Mouse (Mus musculus): Measurements from ENCODE around the gene Uhmk1.
"Not testable (repeated sequence)": the region's sequence is repeated elsewhere in the genome, so short reads cannot be mapped to it uniquely, and the experiment has no call there.

The Uhmk1 gene

DNA sequence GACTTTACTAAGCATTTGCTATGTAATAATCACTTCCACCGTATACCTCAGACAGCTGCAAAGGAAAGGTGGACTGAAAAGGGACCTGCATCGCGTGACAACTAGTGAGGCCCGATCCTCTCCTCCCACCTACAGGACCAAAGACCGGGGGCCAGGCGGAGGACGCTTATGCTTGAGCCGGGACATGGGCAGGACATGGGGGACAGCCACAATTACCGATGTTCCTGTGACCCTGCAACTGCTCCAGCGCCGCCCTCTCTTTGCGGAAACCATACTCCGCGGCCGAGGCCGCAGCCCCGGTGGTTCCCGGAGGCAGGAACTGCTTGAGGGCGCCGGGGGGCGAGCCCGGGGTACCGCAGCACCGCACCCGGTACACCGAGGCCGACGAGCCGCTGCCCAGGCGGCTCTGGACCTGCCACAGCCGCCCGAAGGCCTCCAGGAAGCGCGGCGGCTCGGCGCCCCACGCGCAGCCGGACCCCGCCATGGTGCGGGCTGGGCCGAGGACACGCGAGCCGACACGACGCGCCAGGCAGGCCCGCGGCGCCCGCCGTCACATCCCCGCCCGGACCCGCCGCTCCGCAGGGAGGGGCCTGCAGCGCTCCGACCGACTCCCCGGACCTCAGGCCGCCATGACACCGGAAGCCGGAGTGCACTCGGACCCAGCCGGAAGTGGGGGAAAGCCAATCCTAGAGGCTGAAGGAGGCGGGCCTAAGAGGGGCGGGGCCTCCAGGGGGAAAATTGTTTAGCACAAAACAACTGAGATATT, at the start of gene Uhmk1:
Gene Uhmk1 (minus strand): TSS at position 641 of the 766 bp plus-strand sequence.
- in situ Hi-C loops (cut with MboI; ENCODE audit: low pct_unique_long_range_greater_than_20kb in 1 of 2, low sequenced_read_pairs in 2 of 2, unreplicated experiment in 1 of 2) = loop anchor here in 1 of 2 experiments (25.0 kb wide), 1 partner anchor 397 kb away; no protein-coding TSS in a partner anchor

DNA sequence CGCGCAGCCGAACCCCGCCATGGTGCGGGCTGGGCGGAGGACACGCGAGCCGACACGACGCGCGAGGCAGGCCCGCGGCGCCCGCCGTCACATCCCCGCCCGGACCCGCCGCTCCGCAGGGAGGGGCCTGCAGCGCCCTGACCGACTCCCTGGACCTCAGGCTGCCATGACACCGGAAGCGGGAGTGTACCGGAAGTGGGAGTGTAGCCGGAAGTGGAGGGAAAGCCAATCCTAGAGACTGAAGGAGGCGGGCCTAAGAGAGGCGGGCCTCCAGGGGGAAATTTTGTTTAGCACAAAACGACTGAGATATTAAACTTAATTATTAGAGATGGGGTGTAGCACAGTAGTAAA, 40.3 kb upstream of the Uhmk1 start:
- in situ Hi-C loops (cut with MboI; ENCODE audit: low pct_unique_long_range_greater_than_20kb in 1 of 2, low sequenced_read_pairs in 2 of 2, unreplicated experiment in 1 of 2) = no loop called here

GRCm38 (mm10) chr1:170254893-170255559, 39.8 kb upstream of the Uhmk1 start:
- in situ Hi-C loops (cut with MboI; ENCODE audit: low pct_unique_long_range_greater_than_20kb in 1 of 2, low sequenced_read_pairs in 2 of 2, unreplicated experiment in 1 of 2) = no loop called here

- in situ Hi-C loops (cut with MboI; ENCODE audit: low pct_unique_long_range_greater_than_20kb in 1 of 2, low sequenced_read_pairs in 2 of 2, unreplicated experiment in 1 of 2) = no loop called here
These were observed 29.8 kb upstream of the Uhmk1 start for GRCm38 (mm10) chr1:170245016-170245415.

DNA sequence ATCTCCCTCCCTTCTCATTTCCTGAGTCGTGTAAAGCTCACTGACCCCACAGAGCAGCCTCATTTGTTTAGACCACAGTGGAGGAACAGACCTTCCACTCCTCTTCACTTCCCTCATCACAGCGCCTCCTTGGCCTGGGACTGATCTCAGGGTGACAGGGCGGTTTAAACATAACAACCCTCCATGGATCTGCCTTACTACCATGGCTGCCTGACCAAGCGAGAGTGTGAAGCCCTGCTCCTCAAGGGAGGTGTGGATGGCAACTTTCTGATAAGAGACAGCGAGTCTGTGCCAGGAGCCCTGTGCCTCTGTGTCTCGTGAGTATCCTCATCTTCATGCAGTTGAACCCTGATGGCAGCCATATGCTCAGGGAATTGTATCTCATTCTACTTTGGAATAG, 17.5 kb upstream of the Uhmk1 start, which contains the start of gene Sh2d1b2:
Gene Sh2d1b2 (plus strand): TSS at position 62 of the 400 bp plus-strand sequence.
- in situ Hi-C loops (cut with MboI; ENCODE audit: low pct_unique_long_range_greater_than_20kb in 1 of 2, low sequenced_read_pairs in 2 of 2, unreplicated experiment in 1 of 2) = not testable (repeated sequence)

- in situ Hi-C loops (cut with MboI; ENCODE audit: low pct_unique_long_range_greater_than_20kb in 1 of 2, low sequenced_read_pairs in 2 of 2, unreplicated experiment in 1 of 2) = loop anchor here (10.0 to 25.0 kb wide), 2 partner anchors 382 to 389 kb away; no protein-coding TSS in a partner anchor
These were observed 8.1 kb upstream of the Uhmk1 start for GRCm38 (mm10) chr1:170223276-170223675.

DNA sequence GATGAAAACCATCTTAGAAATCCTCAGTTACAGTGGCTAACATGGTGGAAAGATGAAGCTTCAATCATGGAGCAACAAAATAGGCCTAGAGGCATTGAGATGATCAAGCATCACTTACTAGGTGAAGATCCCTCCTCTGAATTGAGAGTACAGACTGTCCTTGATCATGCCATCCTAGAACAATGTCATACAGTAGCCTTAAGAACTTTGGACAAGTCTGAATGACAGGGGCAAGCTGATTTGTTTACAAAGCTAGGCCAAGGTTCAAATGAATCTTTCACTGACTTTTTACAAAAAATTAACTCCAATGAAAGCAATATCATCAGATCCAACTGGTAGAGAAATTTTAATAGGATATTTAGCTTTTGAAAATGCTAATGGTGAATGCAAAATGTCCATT, 5.2 kb upstream of the Uhmk1 start:
- in situ Hi-C loops (cut with MboI; ENCODE audit: low pct_unique_long_range_greater_than_20kb in 1 of 2, low sequenced_read_pairs in 2 of 2, unreplicated experiment in 1 of 2) = loop anchor here (10.0 to 25.0 kb wide), 2 partner anchors 384 to 392 kb away; no protein-coding TSS in a partner anchor

DNA sequence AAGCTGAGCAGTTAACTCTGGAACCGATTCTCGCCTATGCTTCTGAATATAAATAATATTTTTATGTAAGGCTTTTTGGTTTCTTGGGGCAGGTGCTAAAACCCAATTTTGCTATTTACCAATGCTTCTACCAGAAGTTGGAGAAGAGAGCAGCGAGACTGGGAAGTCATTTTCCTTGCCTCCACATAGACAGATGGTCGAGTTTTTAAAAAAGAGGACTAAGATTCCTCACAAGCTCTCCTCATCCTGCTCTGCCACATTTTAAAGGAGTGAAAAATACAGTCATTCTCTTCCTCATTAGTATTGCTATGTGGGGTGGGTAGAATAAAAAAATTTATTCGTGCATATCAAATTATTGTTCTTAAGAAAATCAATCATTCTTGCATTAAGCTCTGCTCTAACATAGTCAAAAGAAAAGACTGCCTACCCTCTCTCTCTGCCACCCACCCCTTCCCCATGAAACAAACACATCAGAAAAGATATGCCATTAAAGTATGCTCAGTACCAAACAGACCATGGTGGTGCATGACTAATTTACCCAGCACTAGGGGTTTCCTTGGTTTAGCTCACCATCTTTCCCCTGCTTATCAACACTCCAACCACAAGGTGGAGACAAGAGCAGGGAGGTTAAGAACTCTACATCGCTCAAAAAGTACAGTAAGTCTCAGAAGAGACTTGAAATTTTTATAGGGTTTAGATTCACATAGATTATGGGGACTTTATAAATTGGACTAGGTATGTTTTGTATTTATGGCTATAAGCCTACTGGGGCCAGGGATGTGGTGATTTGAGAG, 3.1 kb upstream of the Uhmk1 start:
- in situ Hi-C loops (cut with MboI; ENCODE audit: low pct_unique_long_range_greater_than_20kb in 1 of 2, low sequenced_read_pairs in 2 of 2, unreplicated experiment in 1 of 2) = loop anchor here in 1 of 2 experiments (25.0 kb wide), 1 partner anchor 394 kb away; no protein-coding TSS in a partner anchor

- in situ Hi-C loops (cut with MboI; ENCODE audit: low pct_unique_long_range_greater_than_20kb in 1 of 2, low sequenced_read_pairs in 2 of 2, unreplicated experiment in 1 of 2) = loop anchor here in 1 of 2 experiments (25.0 kb wide), 1 partner anchor 397 kb away; no protein-coding TSS in a partner anchor
These were observed 393 bp upstream of the Uhmk1 start for GRCm38 (mm10) chr1:170215590-170215989.

DNA sequence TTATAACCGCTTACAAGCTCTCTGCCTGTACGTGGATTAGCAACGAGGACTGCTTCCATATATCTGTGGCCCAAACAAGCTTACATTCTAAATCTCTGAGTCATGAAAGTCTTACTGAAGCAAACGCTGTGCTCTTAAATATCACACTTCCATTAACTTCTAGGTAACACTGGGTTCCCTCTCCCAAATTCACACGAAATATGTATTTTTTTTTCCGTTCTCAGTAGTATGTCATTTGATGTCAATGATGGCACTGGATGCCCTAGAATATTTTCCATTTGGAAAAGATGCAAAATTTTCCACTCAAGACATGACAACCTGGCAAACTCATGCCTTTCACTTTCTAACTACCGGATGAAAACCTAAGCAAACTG, 827 bp downstream of the Uhmk1 start:
- in situ Hi-C loops (cut with MboI; ENCODE audit: low pct_unique_long_range_greater_than_20kb in 1 of 2, low sequenced_read_pairs in 2 of 2, unreplicated experiment in 1 of 2) = loop anchor here in 1 of 2 experiments (25.0 kb wide), 1 partner anchor 398 kb away; no protein-coding TSS in a partner anchor

- in situ Hi-C loops (cut with MboI; ENCODE audit: low pct_unique_long_range_greater_than_20kb in 1 of 2, low sequenced_read_pairs in 2 of 2, unreplicated experiment in 1 of 2) = loop anchor here in 1 of 2 experiments (25.0 kb wide), 1 partner anchor 399 kb away; no protein-coding TSS in a partner anchor
These were observed 1.9 kb downstream of the Uhmk1 start for GRCm38 (mm10) chr1:170213181-170213879.

- in situ Hi-C loops (cut with MboI; ENCODE audit: low pct_unique_long_range_greater_than_20kb in 1 of 2, low sequenced_read_pairs in 2 of 2, unreplicated experiment in 1 of 2) = loop anchor here in 1 of 2 experiments (25.0 kb wide), 1 partner anchor 406 kb away; no protein-coding TSS in a partner anchor
These were observed 8.8 kb downstream of the Uhmk1 start for GRCm38 (mm10) chr1:170206395-170206794.

- in situ Hi-C loops (cut with MboI; ENCODE audit: low pct_unique_long_range_greater_than_20kb in 1 of 2, low sequenced_read_pairs in 2 of 2, unreplicated experiment in 1 of 2) = loop anchor here in 1 of 2 experiments (25.0 kb wide), 1 partner anchor 412 kb away; no protein-coding TSS in a partner anchor
These were observed 14.8 kb downstream of the Uhmk1 start for GRCm38 (mm10) chr1:170200379-170200778.

DNA sequence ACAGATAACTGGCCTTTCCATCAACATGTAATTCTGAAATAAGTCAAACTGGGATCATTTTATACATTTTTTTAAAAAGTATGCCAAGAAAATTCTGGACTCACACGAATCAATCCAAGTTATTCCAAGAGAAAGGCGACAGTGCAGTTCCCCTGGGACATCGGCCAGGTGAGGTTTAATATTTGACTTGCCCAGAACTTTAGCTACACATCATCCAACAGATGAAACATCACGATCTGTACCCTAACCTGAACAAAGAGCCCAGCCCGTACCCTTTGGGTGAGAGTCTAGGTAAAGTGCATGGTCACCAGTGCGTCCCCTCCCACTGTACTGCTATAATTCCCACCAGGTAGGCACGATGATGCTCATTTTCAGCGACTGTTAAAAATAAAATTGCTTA, 19.0 kb downstream of the Uhmk1 start:
- in situ Hi-C loops (cut with MboI; ENCODE audit: low pct_unique_long_range_greater_than_20kb in 1 of 2, low sequenced_read_pairs in 2 of 2, unreplicated experiment in 1 of 2) = no loop called here

DNA sequence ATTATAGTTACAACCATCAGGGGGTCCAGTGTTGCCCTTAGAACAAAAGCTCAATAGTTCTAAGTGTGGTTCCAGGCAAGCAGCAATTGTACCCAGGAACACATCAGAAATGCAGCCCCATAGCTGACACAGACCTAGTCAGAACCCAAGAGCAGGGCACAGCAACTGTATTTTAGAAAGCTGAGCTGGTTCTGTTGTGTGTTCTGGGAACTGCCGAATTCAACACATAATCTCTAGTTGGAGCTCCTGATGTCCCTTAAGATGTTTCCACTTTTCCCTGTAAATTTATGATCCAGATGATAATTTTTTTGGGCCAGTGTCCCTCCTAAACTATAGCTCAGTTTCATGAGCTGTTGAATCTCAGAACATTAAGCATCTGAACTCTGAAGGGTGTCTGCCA, 23.3 kb downstream of the Uhmk1 start:
- in situ Hi-C loops (cut with MboI; ENCODE audit: low pct_unique_long_range_greater_than_20kb in 1 of 2, low sequenced_read_pairs in 2 of 2, unreplicated experiment in 1 of 2) = no loop called here

GRCm38 (mm10) chr1:170190225-170190624, 25.0 kb downstream of the Uhmk1 start:
- in situ Hi-C loops (cut with MboI; ENCODE audit: low pct_unique_long_range_greater_than_20kb in 1 of 2, low sequenced_read_pairs in 2 of 2, unreplicated experiment in 1 of 2) = no loop called here

DNA sequence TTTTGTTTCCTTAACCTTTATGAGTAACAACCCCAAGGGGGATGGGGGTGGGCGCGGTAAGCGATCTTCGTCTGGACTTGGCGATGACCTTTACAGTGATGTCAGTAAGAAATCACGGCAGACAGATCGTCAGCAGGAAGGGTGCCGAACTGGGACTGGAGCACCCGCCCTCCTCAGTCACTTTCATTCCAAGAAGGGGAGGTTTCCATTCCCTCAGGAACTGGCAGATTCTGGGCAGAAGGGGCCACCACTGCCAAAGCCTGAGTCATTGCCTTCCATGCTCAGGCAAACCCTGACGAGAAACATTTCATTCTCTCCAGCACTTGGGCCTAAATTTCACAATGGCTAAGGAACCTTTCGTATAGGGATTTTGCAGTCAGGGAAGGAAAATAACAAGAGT, 26.6 kb downstream of the Uhmk1 start:
- in situ Hi-C loops (cut with MboI; ENCODE audit: low pct_unique_long_range_greater_than_20kb in 1 of 2, low sequenced_read_pairs in 2 of 2, unreplicated experiment in 1 of 2) = no loop called here

DNA sequence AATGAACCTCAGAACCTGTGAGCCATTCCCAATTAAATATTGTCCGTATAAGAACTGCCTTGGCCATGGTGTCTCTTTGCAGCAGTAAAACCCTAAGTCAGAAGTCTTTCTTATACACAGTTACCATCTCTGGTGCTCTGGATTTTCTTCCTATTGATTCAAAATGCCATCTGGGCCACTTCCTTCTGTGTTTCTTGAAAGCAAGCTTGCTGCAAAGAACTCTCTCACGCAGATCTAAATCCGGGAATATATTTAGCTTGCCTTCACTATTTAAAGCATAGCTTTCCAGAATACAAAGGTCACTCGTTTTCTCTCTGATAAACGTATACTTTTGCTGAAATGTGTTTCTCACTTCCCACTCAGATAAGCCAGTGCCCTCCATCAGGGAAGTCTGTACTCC, 28.7 kb downstream of the Uhmk1 start:
- in situ Hi-C loops (cut with MboI; ENCODE audit: low pct_unique_long_range_greater_than_20kb in 1 of 2, low sequenced_read_pairs in 2 of 2, unreplicated experiment in 1 of 2) = no loop called here

Measured in mouse embryonic stem cell (cell line).